Mouse (Mus musculus): Measurements from ENCODE around the gene Snx9.

Gene Snx9

DNA sequence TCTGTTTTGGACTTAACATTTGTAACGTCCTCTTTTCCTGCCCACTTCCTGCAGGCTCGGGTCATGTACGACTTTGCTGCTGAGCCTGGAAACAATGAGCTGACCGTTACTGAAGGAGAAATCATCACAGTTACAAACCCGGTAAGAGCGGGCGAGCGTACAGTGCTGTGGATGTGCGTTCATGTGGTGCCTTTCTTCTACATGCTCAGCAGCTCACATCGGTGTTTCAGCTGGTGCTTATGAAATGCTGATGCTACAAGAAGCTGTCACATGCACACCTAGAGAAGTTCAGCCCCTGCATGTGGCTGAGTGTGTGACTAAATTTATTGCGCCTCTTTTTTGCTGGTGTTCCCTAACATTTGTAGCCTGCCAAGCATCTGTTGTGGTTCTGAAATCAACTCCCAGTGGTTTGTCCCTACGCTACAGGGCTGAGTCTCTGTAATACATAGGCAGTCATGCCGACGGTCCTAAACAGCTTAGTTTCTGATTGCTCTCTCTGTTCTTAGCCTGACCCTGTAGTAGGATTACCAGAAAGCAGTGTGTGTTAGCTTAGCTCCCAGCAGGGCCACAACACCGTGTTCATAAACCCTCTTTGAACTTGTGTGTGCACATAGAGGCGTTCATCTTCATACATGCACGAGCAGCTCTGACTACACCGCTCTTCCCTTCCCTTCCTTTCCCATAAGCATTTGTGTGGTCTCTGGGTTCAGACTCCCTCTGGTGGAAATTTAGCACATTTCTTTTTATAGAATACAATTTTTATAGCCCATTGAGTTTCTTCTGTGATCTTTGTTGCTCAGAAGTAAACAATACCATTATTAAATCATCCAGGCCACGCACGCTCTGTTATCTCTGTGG is 46.0 kb downstream of the Snx9 start:
- DNase-seq: no peak

DNA sequence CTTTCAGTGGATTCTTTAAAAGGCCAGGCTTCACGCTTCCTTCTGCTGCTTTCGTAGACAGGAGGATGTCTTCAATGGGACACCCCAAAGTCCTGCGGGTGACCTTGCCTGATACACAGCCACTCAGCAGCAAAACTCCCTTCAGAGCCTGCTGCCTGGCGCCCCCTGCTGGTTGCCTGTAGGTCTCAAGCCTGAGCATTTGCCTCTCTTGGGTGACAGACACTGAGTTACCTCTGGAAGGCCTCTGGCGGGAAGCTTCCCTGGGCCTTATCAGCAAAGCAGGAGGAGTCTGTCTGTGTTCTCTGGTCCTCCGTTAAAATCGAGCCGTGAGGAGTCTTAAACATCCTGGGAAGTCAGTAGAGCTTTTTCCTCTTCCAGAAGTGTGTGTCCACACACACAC is 49.3 kb downstream of the Snx9 start:
- DNase-seq: peak; percentile 72 to 83

DNA sequence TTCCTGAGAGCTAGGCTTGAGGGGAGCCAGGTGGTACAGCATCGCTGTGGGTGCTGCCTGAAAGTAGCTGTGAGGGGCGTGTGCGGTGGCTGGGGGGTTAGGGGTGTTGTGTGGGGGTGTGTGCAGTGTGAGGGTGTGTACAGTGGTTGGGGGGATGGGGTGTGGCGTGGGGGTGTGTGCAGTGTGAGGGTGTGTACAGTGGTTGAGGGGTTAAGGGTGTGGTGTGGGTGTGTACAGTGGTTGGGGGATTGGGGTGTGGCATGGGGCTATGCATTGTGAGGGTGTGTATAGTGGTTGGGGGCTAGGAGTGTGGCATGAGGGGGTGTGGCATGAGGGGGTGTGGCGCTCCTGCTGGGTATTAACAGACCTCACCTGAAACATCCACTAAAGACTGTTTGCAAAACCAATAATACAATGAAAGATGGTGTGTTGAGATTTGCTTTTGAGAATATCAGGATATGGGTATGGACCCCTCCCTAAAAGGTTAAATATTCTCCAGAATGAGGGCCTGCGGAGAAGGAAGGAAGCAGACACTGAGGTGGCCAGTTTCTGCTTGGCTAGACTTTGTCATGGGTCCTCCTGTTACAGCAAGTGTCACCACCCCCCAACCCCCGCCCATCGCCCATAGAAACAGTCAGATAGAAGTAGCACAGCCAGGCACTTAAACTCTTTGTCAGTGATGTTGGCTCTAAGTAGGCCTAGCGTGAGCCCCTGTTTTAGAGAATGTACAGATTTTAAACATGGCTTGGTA is 51.0 kb downstream of the Snx9 start:
- DNase-seq: no peak

GRCm38 (mm10) chr17:5893092-5893491 is 52.0 kb downstream of the Snx9 start:
- no peak for DNase-seq

GRCm38 (mm10) chr17:5893574-5894148 is 52.5 kb downstream of the Snx9 start:
- no peak for DNase-seq

GRCm38 (mm10) chr17:5896066-5896465 is 54.9 kb downstream of the Snx9 start:
- no peak for DNase-seq

DNA sequence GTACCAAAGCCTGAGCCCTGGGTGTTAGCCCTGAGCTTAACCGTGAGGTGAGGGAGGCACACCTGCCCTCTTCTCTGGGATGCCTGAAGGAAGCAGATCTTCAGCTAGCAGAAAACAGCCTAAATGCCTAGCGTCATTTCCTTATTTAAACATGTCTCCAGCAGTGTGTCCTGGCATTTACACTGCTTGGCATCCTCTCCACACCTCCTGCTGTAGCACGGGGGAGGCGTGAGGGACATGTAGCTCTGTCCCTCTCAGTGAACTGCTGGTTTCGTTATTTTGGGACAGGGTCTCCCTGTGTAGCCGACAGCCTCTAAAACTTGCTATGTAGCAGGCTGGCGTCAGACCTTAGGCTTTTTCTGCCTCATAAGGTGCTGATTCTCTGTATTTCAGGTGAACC is 55.5 kb downstream of the Snx9 start:
- DNase-seq: peak; percentile 21 to 25

- no peak for DNase-seq
These were observed 56.4 kb downstream of the Snx9 start for GRCm38 (mm10) chr17:5897326-5898200.

DNA sequence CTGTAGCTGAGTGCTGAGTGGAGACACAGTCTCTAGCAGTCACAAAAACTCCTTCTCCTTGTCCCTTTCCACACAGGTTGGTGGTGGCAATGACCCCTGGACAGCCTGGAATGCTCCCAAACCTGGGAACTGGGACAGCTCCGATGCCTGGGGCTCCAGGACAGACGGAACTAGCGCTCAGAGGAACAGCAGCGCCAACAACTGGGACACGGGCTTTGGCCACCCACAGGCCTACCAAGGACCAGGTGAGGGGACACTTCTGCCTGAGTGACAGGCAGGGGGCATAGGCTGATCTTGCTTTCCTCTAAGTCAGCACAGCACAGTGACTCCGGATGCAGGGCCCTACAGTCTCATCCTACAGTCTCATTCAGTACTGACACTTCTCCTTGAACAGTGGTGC is 58.1 kb downstream of the Snx9 start:
- DNase-seq: no peak

GRCm38 (mm10) chr17:5901381-5901780 is 60.3 kb downstream of the Snx9 start:
- no peak for DNase-seq

- DNase-seq: no peak
These were observed 62.6 kb downstream of the Snx9 start for GRCm38 (mm10) chr17:5903630-5904301.

- no peak for DNase-seq
These were observed 68.6 kb downstream of the Snx9 start for GRCm38 (mm10) chr17:5909681-5910080.

- peak; percentile 27 to 28 for DNase-seq
These were observed 70.5 kb downstream of the Snx9 start for GRCm38 (mm10) chr17:5911591-5911990.

DNA sequence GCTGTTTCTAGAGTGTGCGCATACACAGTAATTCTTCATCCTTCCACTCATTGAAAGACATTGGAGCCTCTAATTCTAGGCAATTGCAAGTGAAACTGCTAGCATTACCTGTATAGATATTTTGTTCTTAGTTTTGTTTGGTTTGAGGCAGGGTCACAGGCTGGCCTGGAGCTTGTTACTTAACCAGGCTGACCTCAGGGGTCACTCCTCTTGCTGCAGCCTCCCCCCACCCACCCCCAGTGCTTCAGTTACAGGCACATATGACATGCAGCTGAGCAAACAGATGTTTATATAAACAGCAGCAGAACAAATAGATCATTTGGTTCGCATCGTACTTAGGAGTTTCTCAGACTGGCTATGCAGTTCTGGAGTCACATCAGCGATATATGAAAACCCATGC is 71.7 kb downstream of the Snx9 start:
- DNase-seq: no peak

DNA sequence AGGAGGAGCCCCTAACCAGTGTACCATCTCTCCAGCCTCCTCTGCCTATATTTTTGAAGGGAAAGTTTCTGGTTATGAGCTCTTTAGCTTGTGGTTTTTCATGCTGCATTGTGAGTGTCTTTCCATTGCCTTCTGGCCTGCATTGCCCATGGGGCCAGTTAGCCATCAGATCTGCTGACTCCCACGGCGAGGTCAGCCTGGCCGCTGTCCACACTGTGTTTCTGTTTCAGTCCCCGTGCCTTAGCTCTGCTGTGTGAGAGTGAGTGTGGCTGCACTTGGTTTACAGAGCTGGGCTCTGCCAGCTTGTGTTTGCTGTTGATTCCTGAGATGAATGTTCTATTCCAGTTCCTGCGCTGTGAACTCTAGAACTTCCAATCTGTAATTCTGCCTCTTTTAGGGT is 73.1 kb downstream of the Snx9 start:
- no peak for DNase-seq

- DNase-seq: no peak
These were observed 80.8 kb downstream of the Snx9 start for GRCm38 (mm10) chr17:5921954-5922353.

GRCm38 (mm10) chr17:5923281-5923680 is 82.2 kb downstream of the Snx9 start:
- peak; percentile 19 to 36 for DNase-seq

GRCm38 (mm10) chr17:5924238-5924637 is 83.1 kb downstream of the Snx9 start:
- DNase-seq: no peak

DNA sequence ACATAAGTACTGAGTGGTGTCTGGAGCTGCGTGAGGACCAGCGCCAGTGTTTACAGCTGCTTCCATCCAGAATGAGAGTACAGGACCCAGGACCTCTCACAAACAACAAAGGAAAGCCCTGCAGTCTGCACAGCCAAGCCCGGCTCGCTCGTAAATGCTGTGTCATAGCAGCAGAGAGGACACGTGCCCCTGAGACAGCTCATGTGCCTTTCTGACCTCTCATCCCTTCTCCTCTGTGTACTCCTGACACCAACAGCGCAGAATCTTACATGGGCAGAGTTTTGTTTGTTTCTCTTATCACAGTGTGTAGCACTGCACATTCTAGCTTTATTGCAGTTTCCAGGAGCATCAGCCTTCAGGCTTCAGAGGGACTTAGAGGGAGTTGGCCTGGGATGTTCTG is 85.6 kb downstream of the Snx9 start:
- DNase-seq: no peak

DNA sequence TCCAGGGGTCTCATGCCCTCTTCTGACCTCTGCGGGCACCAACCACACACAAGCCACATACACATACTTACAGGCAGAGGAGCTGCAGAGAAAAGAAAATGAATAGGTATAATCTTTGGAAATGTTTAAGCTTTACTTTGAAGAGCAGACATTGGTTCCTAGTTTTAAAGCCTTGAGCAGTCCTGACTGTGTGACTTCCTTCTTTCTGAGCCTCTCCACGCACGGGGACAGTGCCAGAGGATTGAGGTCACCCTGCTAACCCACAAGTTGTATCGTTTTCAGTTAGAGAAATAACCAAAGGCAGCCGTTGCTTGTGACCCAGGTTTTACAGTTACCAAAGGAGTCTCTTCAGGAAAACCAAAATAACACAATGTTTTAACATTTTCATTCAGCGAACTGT is 87.9 kb downstream of the Snx9 start:
- no peak for DNase-seq

GRCm38 (mm10) chr17:5932161-5932560 is 91.0 kb downstream of the Snx9 start:
- DNase-seq: no peak
